Mouse (Mus musculus) subcutaneous adipose tissue, adult 2 months (tissue): ENCODE data around the gene Rps15. TPM values are rescaled to one million over a fixed set of nuclear protein-coding genes. Genes with fewer than 3 reads are reported as not detected.

Source experiments
- polyA plus RNA-seq: library from polyadenylated mRNA; depleted of rRNA; stranded (reverse); fragments of >200 nt; gene quantifications from 2 replicates; pipeline ENCODE4 v1.2.3, GENCODE M21; 2012; ENCODE audit warnings: low replicate concordance; rRNA removed

The Rps15 gene
- 1,097 and 1,999 TPM in 2 replicates for polyA plus RNA-seq

GRCm38 (mm10) chr10:80292251-80293146, at the start of gene Rps15:
Gene Rps15 (plus strand): TSS chr10:80292453.

GRCm38 (mm10) chr10:80248971-80249640, 43.1 kb upstream of the Rps15 start, which contains the start of gene Ndufs7:
Gene Ndufs7 (plus strand): TSS chr10:80249121.

GRCm38 (mm10) chr10:80260642-80261584, 31.3 kb upstream of the Rps15 start, which contains the start of the genes Gamt and Dazap1:
Gene Gamt (minus strand): TSS chr10:80261012.
Gene Dazap1 (plus strand): TSS chr10:80261486.

GRCm38 (mm10) chr10:80295618-80296425, 3.6 kb downstream of the Rps15 start, which contains the start of gene Apc2:
Gene Apc2 (plus strand): TSS chr10:80295977.

GRCm38 (mm10) chr10:80320340-80320760, 28.1 kb downstream of the Rps15 start, which contains the start of gene 2310011J03Rik:
Gene 2310011J03Rik (minus strand): TSS chr10:80320537.

GRCm38 (mm10) chr10:80329273-80330081, 37.2 kb downstream of the Rps15 start, which contains the start of the genes Pcsk4 and Reep6:
Gene Pcsk4 (minus strand): TSS chr10:80329498.
Gene Reep6 (plus strand): TSS chr10:80329953.

Other genes with a start within 250 kb of the Rps15 start
- gene Gpx4, start 245.3 kb upstream of the Rps15 start, polyA plus RNA-seq, result 955 and 2,154 TPM in 2 replicates
- 43.1 and 60.1 TPM in 2 replicates for gene Sbno2, start 186.9 kb upstream of the Rps15 start, polyA plus RNA-seq
- gene Stk11, start 176.7 kb upstream of the Rps15 start, polyA plus RNA-seq, result 146 and 147 TPM in 2 replicates
- gene Atp5d, start 153.8 kb upstream of the Rps15 start, polyA plus RNA-seq, result 840 and 867 TPM in 2 replicates
- gene Cbarp, start 151.6 kb upstream of the Rps15 start, polyA plus RNA-seq, result 4.6 and 24.2 TPM in 2 replicates
- gene Midn, start 144.2 kb upstream of the Rps15 start, polyA plus RNA-seq, result 26.8 and 79.7 TPM in 2 replicates
- 85.6 and 156 TPM in 2 replicates for gene Cirbp, start 126.5 kb upstream of the Rps15 start, polyA plus RNA-seq
- gene 1600002K03Rik, start 119.5 kb upstream of the Rps15 start, polyA plus RNA-seq, result 11.8 and 12.1 TPM in 2 replicates
- 5.8 and 12.4 TPM in 2 replicates for gene Efna2, start 113.0 kb upstream of the Rps15 start, polyA plus RNA-seq
- 61.9 and 62.4 TPM in 2 replicates for gene Mum1, start 66.0 kb upstream of the Rps15 start, polyA plus RNA-seq
- gene Ndufs7, start 43.3 kb upstream of the Rps15 start, polyA plus RNA-seq, result 414 and 611 TPM in 2 replicates
- gene Gamt, start 31.4 kb upstream of the Rps15 start, polyA plus RNA-seq, result 63.6 and 128 TPM in 2 replicates
- gene Dazap1, start 31.0 kb upstream of the Rps15 start, polyA plus RNA-seq, result 41.8 and 67.0 TPM in 2 replicates
- gene Apc2, start 3.5 kb downstream of the Rps15 start, polyA plus RNA-seq, result 1.6 and 3.1 TPM in 2 replicates
- gene 2310011J03Rik, start 28.1 kb downstream of the Rps15 start, polyA plus RNA-seq, result 63.1 and 73.9 TPM in 2 replicates
- gene Pcsk4, start 37.0 kb downstream of the Rps15 start, polyA plus RNA-seq, result 11.0 and 18.3 TPM in 2 replicates
- 29.5 and 41.3 TPM in 2 replicates for gene Reep6, start 37.5 kb downstream of the Rps15 start, polyA plus RNA-seq
- gene Adamtsl5, start 56.0 kb downstream of the Rps15 start, polyA plus RNA-seq, result 27.6 and 29.5 TPM in 2 replicates
- 0.12 TPM in 1 of 2 replicates, not detected in the other for gene Plk5, start 64.0 kb downstream of the Rps15 start, polyA plus RNA-seq
- gene Mex3d, start 95.2 kb downstream of the Rps15 start, polyA plus RNA-seq, result 9.5 and 41.0 TPM in 2 replicates
- 145 and 199 TPM in 2 replicates for gene Mbd3, start 107.1 kb downstream of the Rps15 start, polyA plus RNA-seq
- gene Uqcr11, start 114.4 kb downstream of the Rps15 start, polyA plus RNA-seq, result 2,303 and 2,715 TPM in 2 replicates
- gene Tcf3, start 141.2 kb downstream of the Rps15 start, polyA plus RNA-seq, result 56.2 and 124 TPM in 2 replicates
- gene Onecut3, start 202.4 kb downstream of the Rps15 start, polyA plus RNA-seq, result not detected in 2 replicates
- gene Atp8b3, start 246.7 kb downstream of the Rps15 start, polyA plus RNA-seq, result 0.03 and 0.06 TPM in 2 replicates